Mouse (Mus musculus) forebrain, postnatal 0 days (tissue): Measurements from ENCODE around the gene Olfr1375. TPM values are rescaled to one million over a fixed set of nuclear protein-coding genes. Genes with fewer than 3 reads are reported as not detected.
"Not testable (repeated sequence)": the region's sequence is repeated elsewhere in the genome, so short reads cannot be mapped to it uniquely, and the experiment has no call there.

Experiments used
- ATAC-seq: fragments of 200-750 bp; cut with Nextera tagmentation; 2 replicates; pipeline ENCODE4 v1.8.0; 2017; ENCODE audit warnings: mild to moderate bottlenecking, moderate library complexity
- DNase-seq: peaks from one replicate; pipeline ENCODE4 v3.0.0-alpha.2; 2015
- H3K27ac ChIP-seq: fragments of 300-500 bp; sonication (generic); 2 replicates; pipeline ENCODE4 v1.5.1; 2014; ENCODE audit warnings: low read depth, mild to moderate bottlenecking, antibody characterized with exemption, low read length, moderate library complexity, mixed read lengths
- H3K27me3 ChIP-seq: fragments of 300-500 bp; sonication (generic); 2 replicates; pipeline ENCODE4 v1.6.1; 2014; ENCODE audit warnings: mild to moderate bottlenecking, low read length, mixed read lengths; ENCODE audit not compliant: insufficient read depth
- H3K36me3 ChIP-seq: fragments of 300-500 bp; sonication (generic); 2 replicates; pipeline ENCODE4 v1.6.1; 2014; ENCODE audit warnings: mild to moderate bottlenecking, moderate library complexity; ENCODE audit not compliant: insufficient read depth
- H3K4me1 ChIP-seq: fragments of 300-500 bp; sonication (generic); 2 replicates; pipeline ENCODE4 v1.6.1; 2014; ENCODE audit warnings: antibody characterized with exemption; ENCODE audit not compliant: insufficient read depth
- H3K4me2 ChIP-seq: fragments of 300-500 bp; sonication (generic); 2 replicates; pipeline ENCODE4 v1.6.1; 2014; ENCODE audit warnings: low read depth, mild to moderate bottlenecking, moderate library complexity
- H3K4me3 ChIP-seq: fragments of 300-500 bp; sonication (generic); 2 replicates; pipeline ENCODE4 v1.5.1; 2014; ENCODE audit warnings: low read depth, low read length, mixed read lengths
- H3K9ac ChIP-seq: fragments of 300-500 bp; sonication (generic); 2 replicates; pipeline ENCODE4 v1.6.1; 2014; ENCODE audit warnings: mild to moderate bottlenecking
- H3K9me3 ChIP-seq: fragments of 300-500 bp; sonication (generic); 2 replicates; pipeline ENCODE4 v1.6.1; 2016; ENCODE audit warnings: low read length
- CTCF ChIP-seq: sonication (generic); IDR thresholded peaks from 2 replicates; pipeline ENCODE4 v1.5.1; 2016; ENCODE audit warnings: antibody characterized with exemption, control low read depth, low read depth
- WGBS: fragments of 180-500 bp; shearing (Covaris S2); extraction: QIAGEN DNeasy Blood & Tissue Kit; methylation state at CpG from one replicate; pipeline ENCODE4 v1.1.7; 2014; 5-methylcytosine and 5-hydroxymethylcytosine counted together
- polyA plus RNA-seq: library from polyadenylated mRNA; unstranded; fragments of >200 nt; fragmentation: Nextera tagmentation; extraction: Ambion mirVana; gene quantifications from 2 replicates; pipeline ENCODE4 v1.2.1, GENCODE M21; 2015
- total RNA-seq: library from RNA; depleted of rRNA; stranded (reverse); fragments of >200 nt; gene quantifications from 2 replicates; pipeline ENCODE4 v1.2.3, GENCODE M21; 2014; rRNA removed

Olfr1375 gene
- not detected in 2 replicates for total RNA-seq
- polyA plus RNA-seq = not detected in 2 replicates

- H3K9me3 ChIP-seq, H3K4me3 ChIP-seq, ATAC-seq, H3K27me3 ChIP-seq, H3K4me2 ChIP-seq, H3K36me3 ChIP-seq, DNase-seq, H3K27ac ChIP-seq, H3K4me1 ChIP-seq, H3K9ac ChIP-seq: not testable (repeated sequence)
- WGBS = 83% methylated on average over 3 of the region's 3 CpGs
Observed at GRCm38 (mm10) chr11:51047809-51048208, at the start of gene Olfr1375. TSS of gene Olfr1375 (plus strand) at chr11:51048109.

DNA sequence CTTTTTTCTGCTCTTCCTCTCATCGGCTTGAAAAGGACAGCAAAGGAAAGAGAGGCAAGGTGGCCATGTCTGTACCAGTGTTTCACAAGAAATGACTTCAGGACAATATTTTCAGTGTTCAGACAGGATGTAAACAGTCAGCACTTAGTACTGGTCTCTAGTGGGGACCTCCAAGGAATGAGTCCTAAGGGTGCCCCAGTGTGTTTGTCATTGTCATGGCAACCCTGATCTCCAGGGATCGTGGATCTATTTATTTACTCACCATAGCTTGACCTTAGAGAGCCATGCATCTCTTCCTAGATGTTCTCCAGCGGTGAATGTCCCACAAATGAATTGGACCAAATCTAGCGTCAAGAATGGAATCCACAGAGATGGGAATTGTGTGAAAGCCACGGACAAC lies 44.6 kb upstream of the Olfr1375 start, which contains the start of gene Olfr51:
Olfr51 (plus strand) TSS at position 301 of the 400 bp plus-strand sequence.
- Histone ChIP-seq H3K9me3 (no peaks in the 10 kb centered on the region), H3K27me3 (no peaks in the 10 kb centered on the region), H3K27ac (no peak within 1 kb of the TSS), H3K4me2 (no peak within 1 kb of the TSS), H3K36me3 (no peaks in the 10 kb centered on the region), H3K4me1 (no peaks in the 10 kb centered on the region), H3K4me3 (no peak within 1 kb of the TSS), H3K9ac (no peak within 1 kb of the TSS)
- TF ChIP-seq CTCF = no peak
- no peak for DNase-seq
- 85% methylated on average over 5 of the region's 5 CpGs for WGBS
- no peak for ATAC-seq

- Histone ChIP-seq H3K4me2 (no peak overlapping the region), H3K9me3 (no peaks in the 10 kb centered on the region), H3K4me1 (no peaks in the 10 kb centered on the region), H3K4me3 (no peak overlapping the region), H3K27ac (no peak overlapping the region), H3K9ac (no peak overlapping the region), H3K27me3 (no peaks in the 10 kb centered on the region), H3K36me3 (no peaks in the 10 kb centered on the region)
- no peak for DNase-seq
- TF ChIP-seq CTCF = no peak
- no peak for ATAC-seq
- 71% methylated on average over 5 of the region's 5 CpGs for WGBS
Observed at GRCm38 (mm10) chr11:51011821-51012220, 36.1 kb upstream of the Olfr1375 start.

DNA sequence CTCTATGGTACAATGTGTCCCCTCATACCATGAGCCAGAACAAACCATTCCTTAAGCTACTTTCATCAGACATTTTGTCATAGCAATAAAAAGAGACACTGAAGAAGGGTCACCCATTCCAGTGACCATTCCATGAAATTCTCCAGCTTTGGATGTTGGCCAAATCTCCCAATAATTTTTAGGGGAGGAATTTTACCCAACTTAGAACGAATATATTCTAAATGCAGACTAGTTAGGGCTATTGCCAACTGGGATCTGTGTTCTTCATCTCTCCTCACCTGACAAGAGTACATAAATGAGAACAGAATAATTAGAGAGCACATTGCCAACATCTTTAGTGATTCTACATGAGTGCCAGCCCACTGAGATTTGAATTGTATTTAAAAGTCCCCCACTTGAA lies 34.0 kb upstream of the Olfr1375 start, which contains the start of gene Olfr54:
Olfr54 (plus strand) TSS at position 301 of the 400 bp plus-strand sequence.
- TF ChIP-seq CTCF = no peak
- ATAC-seq (no peak), DNase-seq (no peak)
- Histone ChIP-seq H3K27ac (no peak within 1 kb of the TSS), H3K36me3 (no peaks in the 10 kb centered on the region), H3K27me3 (no peaks in the 10 kb centered on the region), H3K4me1 (no peaks in the 10 kb centered on the region), H3K4me3 (no peak within 1 kb of the TSS), H3K4me2 (no peak within 1 kb of the TSS), H3K9me3 (no peaks in the 10 kb centered on the region), H3K9ac (no peak within 1 kb of the TSS)
- 68% methylated on average over 1 of the region's 1 CpGs for WGBS

DNA sequence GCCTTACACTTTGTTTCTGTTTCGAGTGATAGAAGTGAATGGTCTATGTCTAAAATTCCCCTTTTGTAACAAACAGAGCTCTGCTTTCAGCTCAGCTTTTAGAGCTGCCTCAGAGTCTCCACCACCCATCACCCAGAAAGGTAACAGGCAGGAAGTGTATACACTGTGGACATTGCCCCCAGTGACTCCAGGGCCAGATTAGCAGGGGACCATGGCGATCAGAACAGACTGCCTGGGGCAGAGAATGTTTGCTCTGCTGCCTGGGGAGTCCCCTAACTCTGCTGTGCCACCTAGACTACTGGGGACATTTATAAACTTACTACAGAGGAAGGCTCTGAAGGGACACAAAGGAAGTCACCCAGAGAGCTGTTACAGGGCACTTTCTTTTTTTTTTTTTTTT lies 31.6 kb upstream of the Olfr1375 start:
- WGBS = 59% methylated on average over 2 of the region's 2 CpGs
- Histone ChIP-seq H3K27ac (no peak overlapping the region), H3K4me2 (no peak overlapping the region)

DNA sequence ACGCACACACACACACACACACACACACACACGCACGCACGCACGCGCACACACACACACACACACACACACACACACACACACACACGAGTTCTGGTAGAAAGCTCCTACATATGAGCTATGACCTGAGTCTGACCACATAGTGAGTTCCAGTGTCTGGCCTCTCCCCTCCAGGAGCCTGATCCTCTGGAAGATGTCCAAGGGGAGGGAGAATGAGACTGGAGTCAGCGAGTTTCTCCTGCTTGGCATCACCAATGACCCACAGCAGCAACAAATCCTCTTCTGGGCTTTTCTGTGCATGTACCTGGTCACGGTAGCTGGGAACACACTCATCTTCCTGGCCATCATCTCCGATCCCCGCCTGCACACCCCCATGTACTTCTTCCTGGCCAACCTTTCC lies 21.1 kb upstream of the Olfr1375 start:
- H3K9me3 ChIP-seq, H3K27ac ChIP-seq, H3K36me3 ChIP-seq, DNase-seq, H3K4me3 ChIP-seq, H3K4me1 ChIP-seq, H3K27me3 ChIP-seq, ATAC-seq, H3K9ac ChIP-seq, H3K4me2 ChIP-seq: not testable (repeated sequence)
- WGBS = 88% methylated on average over 11 of the region's 11 CpGs

More for the DNA sequence above, 31.6 kb upstream of the Olfr1375 start:
- Histone ChIP-seq H3K4me3 (no peak overlapping the region), H3K4me1 (no peaks in the 10 kb centered on the region), H3K9ac (no peak overlapping the region), H3K9me3 (no peaks in the 10 kb centered on the region), H3K36me3 (no peaks in the 10 kb centered on the region), H3K27me3 (no peaks in the 10 kb centered on the region)
- TF ChIP-seq CTCF = no peak
- DNase-seq (no peak), ATAC-seq (no peak)

DNA sequence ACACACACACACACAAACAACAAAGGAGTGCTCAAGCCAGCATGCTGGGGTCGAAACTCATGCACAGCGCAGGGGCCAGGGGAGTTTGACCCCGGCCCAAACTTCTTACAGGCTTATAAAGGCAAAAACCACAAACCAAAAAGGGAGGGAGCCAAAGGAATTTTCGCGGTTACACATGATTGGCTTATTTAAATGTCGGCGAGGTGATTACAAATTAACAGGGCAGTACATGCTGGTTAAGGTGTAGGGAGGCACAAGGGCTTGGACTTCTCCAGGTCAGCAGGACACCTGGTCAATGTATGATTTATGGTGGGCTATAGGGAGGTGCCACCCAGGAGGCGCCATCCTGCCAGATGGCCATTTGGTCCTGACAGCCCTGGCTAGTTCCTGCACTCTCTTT lies 18.5 kb upstream of the Olfr1375 start:
- H3K4me2 ChIP-seq, H3K4me1 ChIP-seq, H3K27ac ChIP-seq, ATAC-seq, H3K9ac ChIP-seq, H3K9me3 ChIP-seq, H3K4me3 ChIP-seq, H3K36me3 ChIP-seq, H3K27me3 ChIP-seq, DNase-seq: not testable (repeated sequence)
- WGBS = 84% methylated on average over 8 of the region's 8 CpGs

DNA sequence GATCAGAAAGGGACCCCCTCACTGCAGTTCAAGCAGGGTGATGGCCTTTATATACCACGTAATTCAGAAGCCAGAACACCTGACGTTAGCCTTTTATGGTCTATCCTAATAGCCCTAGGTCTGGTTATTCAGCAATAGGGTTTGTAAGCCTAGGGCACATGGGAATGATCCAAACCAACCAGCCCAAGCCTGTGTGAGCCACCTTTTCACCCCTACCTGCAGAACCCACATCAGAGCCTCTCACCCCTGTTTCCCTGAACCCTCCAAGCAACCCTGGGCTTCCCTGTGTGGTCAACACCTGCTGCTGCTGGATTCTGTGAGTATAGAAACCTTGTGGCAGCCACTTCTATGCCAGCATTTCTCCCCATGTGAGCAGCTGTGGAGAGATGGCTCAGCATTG lies 17.7 kb upstream of the Olfr1375 start:
- no peak for TF ChIP-seq CTCF
- Histone ChIP-seq H3K36me3 (no peaks in the 10 kb centered on the region), H3K9ac (no peak overlapping the region), H3K4me3 (no peak overlapping the region), H3K4me1 (no peaks in the 10 kb centered on the region), H3K9me3 (no peaks in the 10 kb centered on the region), H3K27me3 (no peaks in the 10 kb centered on the region), H3K27ac (no peak overlapping the region), H3K4me2 (no peak overlapping the region)
- DNase-seq (no peak), ATAC-seq (no peak)
- 80% methylated on average over 2 of the region's 2 CpGs for WGBS
